Mouse (Mus musculus) CH12.LX (cell line): Measurements from ENCODE around the gene Rapgef2.

ENCODE experiments used
- BHLHE40 ChIP-seq: IDR thresholded peaks from 2 replicates; pipeline ENCODE4 v1.6.1; 2011; ENCODE audit warnings: mild to moderate bottlenecking, low read depth, low read length, improper control_type of control experiment
- CHD2 ChIP-seq: IDR thresholded peaks from 2 replicates; pipeline ENCODE4 v1.6.1; 2011; ENCODE audit warnings: low read length, improper control_type of control experiment
- CTCF ChIP-seq, 2 experiments: IDR thresholded peaks in 1 of 2; conservative IDR thresholded peaks in 1 of 2; 2 replicates each; pipeline ENCODE4 v1.5.1; 2011 to 2012; ENCODE audit warnings: low read depth in 2 of 2, low read length in 2 of 2, improper control_type of control experiment in 1 of 2, inconsistent platforms in 1 of 2, mild to moderate bottlenecking in 1 of 2, moderate library complexity in 1 of 2
- EP300 ChIP-seq: IDR thresholded peaks from 2 replicates; pipeline ENCODE4 v1.6.1; 2011; ENCODE audit warnings: low read length, improper control_type of control experiment
- ETS1 ChIP-seq: conservative IDR thresholded peaks from 2 replicates; pipeline ENCODE4 v1.6.1; 2012; ENCODE audit warnings: low read depth, mild to moderate bottlenecking, inconsistent platforms, low read length, improper control_type of control experiment, moderate library complexity
- HCFC1 ChIP-seq: IDR thresholded peaks from 2 replicates; pipeline ENCODE4 v1.6.1; 2012; ENCODE audit warnings: low read depth, mild to moderate bottlenecking, inconsistent platforms, low read length, improper control_type of control experiment
- MAZ ChIP-seq: IDR thresholded peaks from 2 replicates; pipeline ENCODE4 v1.6.1; 2012; ENCODE audit warnings: low read depth, mild to moderate bottlenecking, inconsistent platforms, low read length, improper control_type of control experiment, moderate library complexity
- NELFE ChIP-seq: IDR thresholded peaks from 2 replicates; pipeline ENCODE4 v1.6.1; 2011; ENCODE audit warnings: low read depth, low read length, improper control_type of control experiment
- POLR2A ChIP-seq: IDR thresholded peaks from 2 replicates; pipeline ENCODE4 v1.6.1; 2011; ENCODE audit warnings: low read depth, mild to moderate bottlenecking, improper control_type of control experiment, low read length
- POLR2AphosphoS2 ChIP-seq: IDR thresholded peaks from 2 replicates; pipeline ENCODE4 v1.6.1; 2011; ENCODE audit warnings: low read depth, low read length, improper control_type of control experiment
- ZC3H11A ChIP-seq: IDR thresholded peaks from 2 replicates; pipeline ENCODE4 v1.6.1; 2012; ENCODE audit warnings: low read depth, mild to moderate bottlenecking, inconsistent platforms, low read length, improper control_type of control experiment

DNA sequence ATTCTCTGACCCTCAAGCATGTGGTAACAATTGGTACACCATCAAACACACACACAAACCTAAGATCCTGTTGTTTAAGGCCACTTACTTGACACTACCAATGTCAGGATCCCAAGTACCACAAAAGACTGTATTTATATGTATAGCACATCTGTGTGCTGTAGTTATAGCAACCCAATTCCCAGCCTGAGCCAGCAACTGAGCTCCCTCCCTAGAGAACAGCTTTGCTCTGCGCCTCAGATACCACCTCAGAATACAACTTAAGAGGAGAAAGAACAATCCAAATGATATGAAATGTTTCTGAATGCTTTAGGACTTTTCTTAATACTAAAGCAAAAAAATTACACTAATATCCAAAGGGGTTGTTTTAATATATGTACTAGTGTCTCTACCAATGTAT, 98.4 kb downstream of the Rapgef2 start:
- TF ChIP-seq BHLHE40 (no peak), HCFC1 (no peak), POLR2A (no peak), ETS1 (no peak), ZC3H11A (no peak), NELFE (no peak), CHD2 (no peak), CTCF (conservative IDR thresholded peaks at IDR 0.05 in 1 of 2, IDR thresholded peaks at IDR 0.05 in 1 of 2; ENCODE audit: low read depth in 2 of 2, low read length in 2 of 2) (no peak), POLR2AphosphoS2 (no peak), EP300 (no peak), MAZ (no peak)
